Mouse (Mus musculus): ENCODE measurements around the gene Acbd4.

DNA sequence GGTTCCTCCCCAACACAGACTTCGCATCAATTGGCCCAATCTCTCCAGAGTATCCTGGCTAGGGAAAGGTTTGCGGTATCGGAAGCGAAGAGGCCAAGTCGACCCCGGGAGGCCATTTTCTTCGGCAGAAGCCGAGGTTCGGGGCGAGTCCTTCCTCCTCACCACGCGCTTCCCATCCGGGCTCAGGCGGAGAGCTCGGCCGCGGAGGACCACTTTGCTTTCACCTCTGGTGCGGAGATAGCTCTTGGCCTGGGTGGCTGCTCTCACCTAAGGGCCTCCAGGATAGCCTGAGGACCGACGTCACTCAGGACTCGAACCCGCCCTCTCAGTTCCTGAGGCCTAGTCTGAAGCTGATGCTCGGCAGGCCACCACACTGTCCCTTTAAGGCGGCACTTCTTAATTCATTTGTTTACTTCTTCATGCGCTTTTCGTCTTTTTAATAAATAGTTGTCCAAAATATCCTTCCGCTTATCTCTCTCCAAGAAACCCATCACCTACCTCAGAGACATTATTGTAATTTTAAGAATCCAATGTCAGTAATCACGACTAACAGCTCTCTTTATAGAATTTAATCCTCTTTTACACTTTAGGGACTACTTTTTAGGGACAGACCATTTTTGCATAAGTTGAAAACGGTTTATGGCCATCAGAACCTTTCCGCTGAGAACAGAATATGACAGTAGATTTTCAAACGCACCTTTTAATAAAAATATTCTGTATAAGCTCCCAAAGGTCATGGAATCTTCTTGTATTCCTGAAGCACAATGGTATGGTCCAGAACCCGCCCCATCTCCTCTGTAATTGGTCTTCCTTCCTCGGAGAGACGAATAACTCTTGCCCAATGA, 13.9 kb downstream of the Acbd4 start:
- TF ChIP-seq ZC3H11A (IDR thresholded peaks at IDR 0.05; ENCODE audit: borderline replicate concordance, low read depth, low read length), result no peak
- no peak for TF ChIP-seq ZNF384 (IDR thresholded peaks at IDR 0.05; ENCODE audit: low read depth, low read length)
- TF ChIP-seq HCFC1 (IDR thresholded peaks at IDR 0.05; ENCODE audit: borderline replicate concordance, insufficient read depth, low read length), result no peak; the same call in 1 of the 2 replicates
- TF ChIP-seq CHD2 (IDR thresholded peaks at IDR 0.05; ENCODE audit: low read depth, low read length), result no peak; the same call in 1 of the 2 replicates
